Mouse (Mus musculus) CD8-positive naive resting alpha-beta T cell, adult 2 months (primary cell): ENCODE measurements around the gene Pcbp2.
A peak's percentile ranks its signal among the peaks of the same experiment; 100 is the strongest.

Experiments
- DNase-seq, 2 experiments: peaks; one replicate each; pipeline ENCODE4 v3.0.0; 2022; ENCODE audit warnings: low read depth in 2 of 2, low spot score in 2 of 2

Gene Pcbp2

GRCm38 (mm10) chr15:102461430-102462075 is 8.8 kb upstream of the Pcbp2 start:
- DNase-seq = no peak

DNA sequence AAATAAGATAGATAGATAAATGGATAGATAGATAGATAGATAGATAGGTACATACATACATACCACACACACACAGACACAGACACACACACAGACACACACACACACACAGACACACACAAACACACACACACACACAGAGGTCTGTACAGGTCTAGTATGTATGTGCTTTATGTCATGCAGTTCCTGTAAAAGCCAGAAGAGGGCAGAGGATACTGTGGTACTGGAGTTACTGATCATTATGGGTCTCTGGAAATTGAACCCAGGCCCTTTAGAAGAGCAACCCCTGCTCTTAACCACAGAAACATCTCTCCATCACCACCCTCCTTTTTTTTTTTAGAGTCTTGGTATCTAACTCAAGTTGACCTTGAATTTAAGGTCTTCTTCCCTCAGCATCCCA is 6.7 kb upstream of the Pcbp2 start:
- DNase-seq = peak in 1 of 2 experiments; percentile 32

- no peak for DNase-seq
These were observed 1.5 kb upstream of the Pcbp2 start for GRCm38 (mm10) chr15:102468675-102469370.

DNA sequence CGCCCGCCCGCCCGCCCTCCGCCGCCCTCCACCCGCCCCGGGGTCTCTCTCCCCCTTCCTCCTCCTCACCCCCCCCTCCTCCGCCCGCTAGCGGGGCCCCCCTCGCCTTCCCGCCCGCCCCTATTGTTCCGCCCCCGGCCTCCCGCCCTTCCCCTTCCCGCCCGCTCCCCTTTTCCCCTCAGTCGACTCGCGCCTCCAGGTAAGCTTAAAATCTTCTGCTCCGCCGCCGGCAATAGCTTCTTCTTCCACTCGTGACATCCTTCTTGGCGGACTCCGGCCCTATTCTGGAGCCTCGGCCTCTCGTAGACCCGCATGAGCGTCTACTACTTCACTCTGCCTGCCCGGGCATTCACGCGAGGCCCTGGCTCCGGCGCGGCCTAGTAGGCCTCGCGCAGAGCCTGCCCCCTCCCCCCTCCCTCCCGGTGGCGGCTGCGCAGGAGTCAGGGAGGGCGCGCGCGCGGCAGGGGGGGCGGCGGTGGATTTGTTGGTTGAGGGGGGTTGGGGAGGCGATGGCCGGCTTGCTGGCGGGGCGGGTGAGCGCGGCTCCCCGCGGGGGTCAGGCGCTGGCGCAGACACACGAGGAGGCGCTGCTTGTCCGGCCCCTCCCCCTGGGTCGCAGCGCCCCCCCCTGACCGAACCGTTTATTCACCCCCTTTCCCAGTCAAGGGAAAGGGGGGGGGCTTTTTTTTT is 411 bp downstream of the Pcbp2 start:
- peak; percentile 70 to 71 for DNase-seq

DNA sequence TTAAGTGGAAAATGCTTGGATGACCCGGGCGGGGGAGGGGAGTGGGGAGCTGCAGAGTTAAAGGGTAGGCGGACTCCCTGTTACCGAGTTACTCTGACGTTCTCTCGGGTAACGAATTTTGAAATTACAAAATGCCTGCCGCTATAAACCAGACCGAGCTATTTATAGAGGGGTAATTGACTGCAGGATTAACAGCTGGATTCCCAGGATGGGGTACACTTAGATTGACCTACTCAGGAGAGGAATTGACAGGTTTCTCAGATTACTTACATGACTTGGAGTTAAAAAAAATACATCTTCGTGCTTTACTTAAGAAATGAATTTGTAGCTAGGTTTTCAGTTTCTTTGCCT is 931 bp downstream of the Pcbp2 start:
- DNase-seq = no peak

- DNase-seq = no peak
These were observed 1.4 kb downstream of the Pcbp2 start for GRCm38 (mm10) chr15:102471727-102472126.

DNA sequence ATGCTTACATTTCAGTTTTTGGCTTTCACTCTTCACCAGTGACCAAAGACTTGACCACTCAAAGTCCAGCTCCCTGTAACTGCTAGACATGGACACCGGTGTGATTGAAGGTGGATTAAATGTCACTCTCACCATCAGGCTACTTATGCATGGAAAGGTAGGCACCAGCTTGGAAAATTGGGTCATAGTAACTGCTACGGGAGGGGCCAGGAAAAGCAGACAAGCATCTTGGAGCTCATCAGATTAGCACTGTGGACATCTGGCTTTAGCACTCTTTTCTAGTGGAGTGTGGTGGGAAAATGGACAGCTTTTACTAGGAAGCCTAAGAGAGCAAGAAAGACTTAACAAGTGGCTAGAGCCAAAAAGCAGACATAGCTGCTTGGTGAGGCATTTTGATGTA is 2.9 kb downstream of the Pcbp2 start:
- no peak for DNase-seq

- no peak for DNase-seq
These were observed 4.2 kb downstream of the Pcbp2 start for GRCm38 (mm10) chr15:102474520-102474919.

GRCm38 (mm10) chr15:102483136-102483535 is 12.8 kb downstream of the Pcbp2 start:
- DNase-seq = no peak

GRCm38 (mm10) chr15:102485853-102486252 is 15.5 kb downstream of the Pcbp2 start:
- no peak for DNase-seq

GRCm38 (mm10) chr15:102487664-102488063 is 17.3 kb downstream of the Pcbp2 start:
- no peak for DNase-seq

DNA sequence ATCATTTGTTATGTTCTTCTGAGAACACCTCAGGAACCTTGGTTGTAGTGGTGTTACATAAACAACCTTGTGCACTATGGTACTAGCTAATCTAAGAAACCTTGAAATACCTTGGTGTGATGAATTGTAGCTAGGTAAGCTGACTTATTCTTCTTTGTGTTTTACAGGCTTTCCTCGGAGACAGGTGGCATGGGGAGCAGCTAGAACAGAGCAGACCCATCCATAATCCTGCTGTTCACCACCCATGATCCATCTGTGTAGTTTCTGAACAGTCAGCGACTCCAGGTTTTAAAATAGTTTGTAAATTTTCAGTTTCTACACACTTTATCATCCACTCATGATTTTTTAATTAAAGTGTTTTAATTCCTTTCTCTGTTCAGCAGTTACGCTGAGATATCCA is 28.0 kb downstream of the Pcbp2 start:
- DNase-seq = no peak

DNA sequence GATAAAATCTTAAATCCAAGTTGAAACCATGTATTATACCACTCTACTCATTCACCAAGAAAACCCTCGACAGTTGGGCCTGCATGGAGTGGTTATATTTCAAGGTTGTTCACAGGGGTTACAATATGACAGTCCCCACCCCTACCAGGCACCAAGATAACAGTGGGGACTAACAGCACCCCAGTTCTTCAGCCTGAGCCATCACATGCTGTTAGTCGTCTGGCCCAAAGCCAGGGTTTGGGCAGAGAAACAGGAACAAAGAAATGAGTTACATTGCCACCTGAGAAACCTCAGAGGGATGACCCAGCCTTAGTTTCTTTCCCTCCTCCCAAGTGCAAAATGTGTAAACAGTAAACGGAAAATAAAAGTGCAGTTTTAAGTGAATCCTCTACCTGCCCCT is 29.0 kb downstream of the Pcbp2 start:
- DNase-seq = no peak

DNA sequence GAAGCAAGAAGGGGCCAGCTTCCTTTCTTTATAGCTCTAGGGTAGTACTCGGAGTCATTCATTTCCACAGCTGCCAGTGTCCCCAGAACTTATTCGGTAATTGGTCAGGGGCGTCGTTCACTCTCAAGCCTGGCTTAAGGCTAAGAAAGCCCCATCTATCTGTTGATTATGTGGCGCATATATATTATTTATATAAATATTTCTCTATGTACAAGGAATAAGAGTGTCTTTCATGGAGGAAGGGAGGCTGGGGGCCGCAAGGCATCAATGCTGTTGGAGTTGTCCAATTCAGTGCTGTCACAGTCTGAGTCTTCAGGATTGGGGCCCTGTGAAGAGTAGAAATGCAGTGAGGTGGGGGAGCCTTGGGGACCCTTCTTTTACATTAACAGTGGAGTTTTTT is 29.5 kb downstream of the Pcbp2 start:
- no peak for DNase-seq

- no peak for DNase-seq
These were observed 30.1 kb downstream of the Pcbp2 start for GRCm38 (mm10) chr15:102500479-102500878.

- no peak for DNase-seq
These were observed 30.9 kb downstream of the Pcbp2 start for GRCm38 (mm10) chr15:102501084-102501814.

DNA sequence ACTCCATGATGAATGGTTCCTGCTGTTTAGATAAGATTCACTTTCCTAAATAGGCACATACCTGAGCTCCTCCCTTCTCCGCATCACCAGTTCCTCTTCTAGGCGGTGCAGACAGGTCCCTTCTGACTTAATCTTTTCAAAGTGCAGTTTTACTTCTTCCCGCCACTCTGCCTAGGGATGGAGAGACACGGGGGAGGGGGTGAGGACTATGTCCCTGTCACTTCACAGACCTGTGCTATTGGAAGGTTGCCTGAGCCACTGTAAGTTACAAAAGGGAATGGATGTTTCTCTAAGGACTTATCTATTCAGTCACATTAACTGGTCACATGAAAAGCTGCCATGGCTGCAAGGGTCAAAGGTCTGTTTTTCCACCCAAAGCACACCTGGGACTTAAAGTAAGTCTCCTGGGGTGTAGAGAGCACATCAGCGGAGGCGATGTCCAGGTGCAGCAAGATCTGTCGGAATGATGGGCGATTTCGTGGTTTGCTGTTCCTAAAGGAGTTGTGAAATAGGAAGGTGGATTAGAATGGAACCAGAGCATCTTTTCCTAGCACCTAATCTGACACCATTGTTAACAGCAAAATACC is 32.0 kb downstream of the Pcbp2 start:
- DNase-seq = no peak

DNA sequence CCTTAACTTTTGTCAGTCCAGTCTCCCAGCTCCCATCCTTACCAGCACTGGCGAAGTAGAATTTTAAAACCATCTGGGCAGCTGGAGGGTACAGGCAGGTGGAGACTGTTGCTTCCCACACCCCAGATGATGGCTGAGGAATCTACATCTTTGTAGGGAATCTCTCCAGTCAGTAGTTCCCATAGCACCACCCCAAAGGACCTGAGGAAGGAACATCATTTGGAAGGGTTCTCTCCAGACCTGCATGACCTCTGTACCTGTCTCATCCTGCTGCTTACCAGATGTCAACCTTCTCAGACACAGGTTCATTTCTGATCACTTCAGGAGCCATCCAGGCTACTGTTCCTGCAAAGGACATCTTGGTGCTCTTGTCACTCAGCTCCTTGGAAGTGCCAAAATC is 33.1 kb downstream of the Pcbp2 start, which contains the start of gene Gm10337:
Gm10337 (plus strand) TSS at position 276 of the 400 bp plus-strand sequence.
- DNase-seq = no peak

GRCm38 (mm10) chr15:102503924-102504782 is 33.8 kb downstream of the Pcbp2 start:
- no peak for DNase-seq

DNA sequence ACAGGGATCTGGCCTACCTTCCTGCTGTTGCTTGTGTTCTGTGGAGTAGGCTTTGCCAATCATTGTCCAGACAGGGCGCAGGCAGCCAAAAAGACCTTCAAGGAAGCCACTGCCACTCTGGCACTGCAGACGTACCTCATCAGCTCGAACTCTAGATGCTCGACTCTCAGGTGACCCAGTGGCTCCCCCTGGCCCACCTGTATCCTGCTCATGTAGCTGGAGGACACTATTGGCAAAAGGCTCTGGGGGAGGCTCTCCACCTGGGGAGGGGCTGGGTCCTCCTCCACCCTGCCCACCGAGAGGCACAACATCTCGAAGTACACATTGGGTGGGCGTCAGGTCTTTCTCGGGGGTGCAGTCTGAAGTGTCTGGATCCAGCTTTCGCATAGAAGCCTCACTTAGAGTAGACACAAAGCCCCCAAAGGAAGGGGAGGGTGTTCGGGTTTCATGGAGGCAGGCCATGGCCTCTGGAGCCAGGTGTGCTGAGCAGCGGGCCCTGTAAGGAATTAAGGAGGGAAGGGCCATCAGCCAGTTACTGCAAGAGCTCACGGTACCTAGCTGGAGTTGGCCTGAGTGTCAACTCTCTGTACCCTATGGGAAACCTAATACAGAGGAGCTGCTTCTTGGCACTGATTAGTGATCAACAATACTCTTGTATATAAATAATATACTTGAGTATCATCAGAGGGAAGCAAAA is 34.9 kb downstream of the Pcbp2 start:
- no peak for DNase-seq
